Mouse (Mus musculus): Measurements from ENCODE around the gene Akap3.

GRCm38 (mm10) chr6:126907876-126908275, 55.0 kb downstream of the Akap3 start:
- no peak for TF ChIP-seq CTCF (IDR thresholded peaks at IDR 0.05; ENCODE audit: control insufficient read depth, insufficient read depth, insufficient replicate concordance, low read depth, low read length)
- no peak for TF ChIP-seq POLR2A (IDR thresholded peaks at IDR 0.05; ENCODE audit: control insufficient read depth, low read depth, low read length)

Measured in testis, adult 2 months (tissue).